Mouse (Mus musculus) heart, adult 11 months (tissue): ENCODE data around the gene Olfr1061.
A peak's percentile ranks its signal among the peaks of the same experiment; 100 is the strongest.
"Not testable (repeated sequence)": the region's sequence is repeated elsewhere in the genome, so short reads cannot be mapped to it uniquely, and the experiment has no call there.

Source experiments
- DNase-seq: peaks from one replicate; pipeline ENCODE4 v3.0.0; 2022

Gene Olfr1061

GRCm38 (mm10) chr2:86413950-86414349, at the start of gene Olfr1061:
Gene Olfr1061 (minus strand): TSS chr2:86414050.
- no peak for DNase-seq

- DNase-seq: peak; percentile 39
These were observed 46.6 kb upstream of the Olfr1061 start for GRCm38 (mm10) chr2:86460434-86460833.

- no peak for DNase-seq
These were observed 42.3 kb upstream of the Olfr1061 start, which contains the start of gene Olfr1066 for GRCm38 (mm10) chr2:86456169-86456568. Gene Olfr1066 (minus strand): TSS chr2:86456269.

- not testable (repeated sequence) for DNase-seq
These were observed 36.6 kb upstream of the Olfr1061 start, which contains the start of gene Olfr1065 for GRCm38 (mm10) chr2:86450491-86450890. Gene Olfr1065 (minus strand): TSS chr2:86450591.

- DNase-seq: not testable (repeated sequence)
These were observed 28.3 kb upstream of the Olfr1061 start for GRCm38 (mm10) chr2:86442101-86442500.

GRCm38 (mm10) chr2:86428511-86428910, 14.7 kb upstream of the Olfr1061 start:
- not testable (repeated sequence) for DNase-seq

GRCm38 (mm10) chr2:86426649-86427048, 12.8 kb upstream of the Olfr1061 start, which contains the start of gene Olfr1062:
Gene Olfr1062 (minus strand): TSS chr2:86426749.
- not testable (repeated sequence) for DNase-seq

GRCm38 (mm10) chr2:86395114-86395513, 18.7 kb downstream of the Olfr1061 start:
- no peak for DNase-seq

- not testable (repeated sequence) for DNase-seq
These were observed 25.4 kb downstream of the Olfr1061 start, which contains the start of gene Olfr1058 for GRCm38 (mm10) chr2:86388461-86388860. Gene Olfr1058 (minus strand): TSS chr2:86388561.

GRCm38 (mm10) chr2:86378293-86378692, 35.6 kb downstream of the Olfr1061 start, which contains the start of gene Olfr1057:
Gene Olfr1057 (minus strand): TSS chr2:86378393.
- no peak for DNase-seq

GRCm38 (mm10) chr2:86366342-86366741, 47.5 kb downstream of the Olfr1061 start:
- DNase-seq: not testable (repeated sequence)
